Mouse (Mus musculus): ENCODE measurements at regions not wholly inside any gene's neighbourhood (a gene's known extent, or its start where the extent isn't known, plus 50 kb on each side); places are given as distances from the start of the nearest gene placed in this dataset.

DNA sequence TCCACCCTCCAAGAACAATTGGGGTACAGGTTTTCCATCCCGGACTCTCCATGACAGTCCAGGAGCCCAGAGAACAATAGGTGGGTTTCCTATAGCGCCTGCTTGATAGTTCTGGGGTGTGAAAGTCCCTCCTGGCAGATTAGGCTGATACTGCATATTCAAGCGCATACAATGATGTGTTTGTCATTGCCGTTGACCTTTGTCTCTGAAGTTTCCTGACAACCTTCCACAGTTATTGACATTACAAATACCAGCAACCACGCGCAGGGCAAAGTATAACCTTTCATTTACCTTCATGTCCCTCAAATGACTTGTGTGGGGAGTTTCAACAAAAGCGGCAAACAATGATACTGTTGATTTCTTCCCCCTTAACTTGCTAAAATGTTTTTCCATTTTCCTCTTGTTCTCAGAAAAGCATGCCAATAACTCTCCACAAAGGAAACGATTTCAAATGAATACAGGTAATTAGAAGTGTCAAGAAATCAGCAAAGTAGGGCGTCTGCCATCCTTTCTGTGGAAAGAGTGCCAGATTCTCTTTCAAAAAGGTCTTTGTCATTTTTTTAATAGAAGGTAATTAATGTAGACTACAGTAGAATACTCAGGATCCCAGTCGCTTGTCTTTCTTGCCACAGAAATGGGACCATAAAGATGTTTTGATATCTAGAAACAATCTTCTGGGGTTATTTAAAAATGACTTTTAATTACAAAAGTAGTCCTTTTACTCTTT, 60.9 kb upstream of the BC052040 start:
- no peak for TF ChIP-seq CTCF (IDR thresholded peaks at IDR 0.05; ENCODE audit: low read depth, low read length)
- TF ChIP-seq GATA1 (IDR thresholded peaks at IDR 0.05; ENCODE audit: borderline replicate concordance, low read length) = no peak
- TF ChIP-seq POLR2AphosphoS5 (IDR thresholded peaks at IDR 0.05; ENCODE audit: insufficient replicate concordance, low read depth, low read length) = no peak
